Mouse (Mus musculus) retina, adult 2 months (tissue): Measurements from ENCODE around the gene Creb3l2.

Experiments used
- DNase-seq: peaks from one replicate; pipeline ENCODE4 v3.0.0-alpha.2; 2012; ENCODE audit warnings: low read depth, low spot score

Gene Creb3l2

GRCm38 (mm10) chr6:37371341-37371740, 70.6 kb downstream of the Creb3l2 start:
- DNase-seq, result no peak

- DNase-seq, result no peak
Measured at GRCm38 (mm10) chr6:37370566-37370965, 71.4 kb downstream of the Creb3l2 start.

GRCm38 (mm10) chr6:37369750-37370149, 72.2 kb downstream of the Creb3l2 start:
- DNase-seq, result no peak

- DNase-seq, result no peak
Measured at GRCm38 (mm10) chr6:37368281-37368680, 73.7 kb downstream of the Creb3l2 start.

- DNase-seq, result no peak
Measured at GRCm38 (mm10) chr6:37366991-37367390, 75.0 kb downstream of the Creb3l2 start.

- DNase-seq, result no peak
Measured at GRCm38 (mm10) chr6:37365179-37365578, 76.8 kb downstream of the Creb3l2 start.

- no peak for DNase-seq
Measured at GRCm38 (mm10) chr6:37364361-37364760, 77.6 kb downstream of the Creb3l2 start.

GRCm38 (mm10) chr6:37360813-37361385, 81.0 kb downstream of the Creb3l2 start:
- DNase-seq, result no peak

- peak; percentile 45 for DNase-seq
Measured at GRCm38 (mm10) chr6:37354449-37355179, 87.3 kb downstream of the Creb3l2 start.

GRCm38 (mm10) chr6:37353616-37354015, 88.3 kb downstream of the Creb3l2 start:
- DNase-seq, result no peak

GRCm38 (mm10) chr6:37351731-37352380, 90.1 kb downstream of the Creb3l2 start:
- DNase-seq, result peak; percentile 20

- DNase-seq, result no peak
Measured at GRCm38 (mm10) chr6:37350315-37350714, 91.6 kb downstream of the Creb3l2 start.

GRCm38 (mm10) chr6:37347606-37348005, 94.3 kb downstream of the Creb3l2 start:
- DNase-seq, result no peak

GRCm38 (mm10) chr6:37338055-37338454, 103.9 kb downstream of the Creb3l2 start:
- DNase-seq, result no peak

- DNase-seq, result no peak
Measured at GRCm38 (mm10) chr6:37336831-37337260, 105.1 kb downstream of the Creb3l2 start.

- DNase-seq, result no peak
Measured at GRCm38 (mm10) chr6:37336381-37336780, 105.6 kb downstream of the Creb3l2 start.

GRCm38 (mm10) chr6:37332846-37333245, 109.1 kb downstream of the Creb3l2 start:
- DNase-seq, result no peak

- DNase-seq, result no peak
Measured at GRCm38 (mm10) chr6:37329901-37330864, 111.8 kb downstream of the Creb3l2 start.

- no peak for DNase-seq
Measured at GRCm38 (mm10) chr6:37329376-37329775, 112.6 kb downstream of the Creb3l2 start.

GRCm38 (mm10) chr6:37328671-37329070, 113.3 kb downstream of the Creb3l2 start:
- DNase-seq, result no peak

GRCm38 (mm10) chr6:37327519-37327918, 114.4 kb downstream of the Creb3l2 start:
- no peak for DNase-seq

GRCm38 (mm10) chr6:37326603-37326955, 115.4 kb downstream of the Creb3l2 start:
- no peak for DNase-seq
